Mouse (Mus musculus) spleen, postnatal 10 days (tissue): ENCODE measurements around the gene Gm28374.

Experiments used
- DNase-seq, 2 experiments: peaks; one replicate each; pipeline ENCODE4 v3.0.0; 2021 to 2022; ENCODE audit warnings: low spot score in 2 of 2

Gene Gm28374

GRCm38 (mm10) chr19:6082156-6082555, at the start of gene Gm28374:
Gene Gm28374 (minus strand): TSS chr19:6082256.
- DNase-seq, result no peak

GRCm38 (mm10) chr19:6130414-6131128, 48.5 kb upstream of the Gm28374 start:
- peak in 1 of 2 experiments; percentile 22 for DNase-seq

DNA sequence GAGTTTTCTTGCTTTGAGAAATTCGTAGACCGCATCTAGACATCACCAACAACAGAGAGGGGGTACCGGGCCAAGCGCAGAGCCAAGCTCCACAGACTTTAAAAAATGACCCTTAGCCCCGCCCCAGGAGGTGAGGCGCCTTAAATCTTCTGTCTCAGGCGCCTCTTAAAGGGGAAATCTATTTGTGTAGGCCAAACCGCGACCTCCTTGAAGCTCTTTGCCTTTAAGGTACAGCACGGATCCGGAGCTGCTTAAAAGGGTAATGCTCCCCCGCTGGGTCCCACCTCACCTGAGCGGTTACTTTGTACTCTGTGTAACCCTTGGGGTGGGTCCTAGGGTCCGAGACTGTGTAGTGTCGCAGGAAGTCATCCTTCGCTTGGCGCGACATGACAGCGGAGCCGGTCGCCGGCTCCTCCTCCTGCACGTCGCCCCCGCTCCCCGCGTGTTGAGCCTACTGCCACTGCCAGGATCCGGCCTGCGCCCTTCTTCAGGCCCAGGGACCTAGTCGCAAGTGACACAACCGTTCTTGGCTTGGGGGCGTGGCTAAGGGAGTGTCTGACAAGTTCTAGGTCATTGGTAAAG, 45.8 kb upstream of the Gm28374 start, which contains the start of gene Snx15:
Gene Snx15, minus strand, starts transcription at position 545 of the 582 bp plus-strand sequence.
- DNase-seq, result peak; percentile 95 to 98

DNA sequence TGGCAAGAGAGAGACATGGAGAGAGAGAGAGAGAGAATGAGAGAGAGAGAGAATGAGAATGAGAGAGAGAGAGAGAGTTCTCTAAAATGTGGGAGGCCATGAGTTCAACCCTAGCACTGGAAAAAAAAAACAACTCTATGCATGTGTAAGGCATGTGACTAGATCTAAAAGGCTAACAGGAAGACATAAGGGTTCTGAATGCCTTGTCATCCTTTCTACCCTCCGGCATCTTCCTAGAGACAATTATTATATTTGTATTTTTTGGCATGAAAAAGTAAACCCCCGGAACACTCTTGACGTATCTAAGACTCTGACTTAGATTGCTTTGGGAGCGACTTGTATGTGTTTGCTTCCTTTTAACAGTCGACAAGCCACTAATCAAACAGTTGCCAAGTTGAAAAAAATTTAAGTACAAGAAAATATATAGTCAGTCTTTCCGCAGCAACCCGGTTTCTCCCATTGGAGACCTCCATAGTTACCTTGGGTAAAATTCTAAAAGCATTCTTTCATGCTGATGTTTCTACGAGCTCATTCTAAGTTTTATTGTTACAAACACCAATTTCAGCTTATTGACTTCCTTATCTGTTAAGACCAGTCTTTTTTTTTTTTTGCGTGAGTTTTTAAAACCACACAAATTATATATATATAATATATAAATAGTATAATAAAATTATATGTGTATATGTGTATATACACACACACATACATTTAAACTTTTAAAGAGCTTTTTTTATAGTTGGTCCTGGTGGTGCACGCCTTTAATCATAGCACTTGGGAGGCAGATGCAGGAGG, 44.9 kb upstream of the Gm28374 start:
- no peak for DNase-seq

- peak; percentile 77 to 83 for DNase-seq
Measured at GRCm38 (mm10) chr19:6126289-6126688, 44.2 kb upstream of the Gm28374 start.

DNA sequence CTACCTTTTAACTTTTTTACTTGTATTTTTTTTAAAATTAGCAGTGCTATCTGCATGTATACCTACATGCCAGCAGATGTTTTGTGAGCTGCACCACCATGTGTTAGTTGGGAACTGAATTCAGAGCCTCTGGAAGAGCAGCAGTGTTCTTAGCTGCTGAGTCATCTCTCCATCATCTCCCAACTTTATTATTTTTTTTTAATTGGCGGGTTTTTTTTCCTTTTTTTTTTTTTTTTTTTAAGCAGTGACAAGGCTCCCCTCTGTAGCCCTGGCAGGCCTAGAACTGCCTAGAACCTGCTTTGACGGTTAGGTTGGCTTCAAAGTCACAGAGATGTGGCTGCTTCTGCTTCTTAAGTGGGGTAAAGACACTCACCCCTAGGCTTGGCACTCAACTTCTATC, 42.8 kb upstream of the Gm28374 start:
- DNase-seq, result no peak

GRCm38 (mm10) chr19:6123330-6123729, 41.3 kb upstream of the Gm28374 start:
- DNase-seq, result no peak

DNA sequence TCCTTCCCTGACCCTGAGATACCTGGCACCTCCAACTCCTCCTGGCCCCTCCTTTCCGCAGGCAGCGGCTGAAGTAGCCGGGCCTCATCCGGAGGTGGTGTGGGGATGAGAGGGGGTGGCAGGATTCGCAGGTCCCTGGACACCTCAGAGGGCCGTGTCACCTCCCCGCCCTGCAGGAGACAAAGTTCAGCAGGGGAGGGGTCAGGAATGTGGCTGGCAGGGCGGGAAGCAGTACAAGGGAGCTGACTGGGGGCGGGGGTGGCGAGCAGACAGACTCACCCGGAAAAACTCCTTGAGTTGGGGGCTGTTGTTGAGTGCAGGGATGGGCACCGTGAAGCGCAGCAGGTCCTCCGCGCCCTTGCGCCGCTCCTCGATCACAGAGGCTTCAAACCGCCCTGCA, 39.7 kb upstream of the Gm28374 start:
- DNase-seq, result no peak

DNA sequence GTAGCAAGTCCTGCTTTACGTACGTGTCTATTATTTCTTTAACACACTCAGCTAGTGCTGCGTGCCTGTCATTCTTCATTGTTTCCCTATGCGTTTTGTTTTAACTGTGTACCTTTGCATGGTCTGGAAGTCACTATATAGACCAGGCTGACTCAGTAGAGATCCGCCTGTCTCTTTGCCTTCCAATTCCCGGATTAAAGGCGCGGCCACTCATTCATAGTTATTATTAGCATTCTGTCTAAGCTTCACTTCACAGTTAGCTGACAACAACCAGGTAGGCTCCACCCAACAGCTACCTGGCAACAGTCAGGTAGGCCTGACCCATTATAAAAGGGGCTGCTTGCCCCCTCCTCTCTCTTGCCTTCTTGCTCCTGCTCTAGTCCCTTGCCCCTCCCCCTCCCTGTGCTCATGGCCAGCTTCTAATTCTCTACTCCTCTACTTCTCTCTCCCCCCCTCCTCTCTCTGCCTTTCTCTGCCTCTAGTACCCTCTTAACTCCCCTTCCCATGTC, 36.7 kb upstream of the Gm28374 start:
- no peak for DNase-seq

DNA sequence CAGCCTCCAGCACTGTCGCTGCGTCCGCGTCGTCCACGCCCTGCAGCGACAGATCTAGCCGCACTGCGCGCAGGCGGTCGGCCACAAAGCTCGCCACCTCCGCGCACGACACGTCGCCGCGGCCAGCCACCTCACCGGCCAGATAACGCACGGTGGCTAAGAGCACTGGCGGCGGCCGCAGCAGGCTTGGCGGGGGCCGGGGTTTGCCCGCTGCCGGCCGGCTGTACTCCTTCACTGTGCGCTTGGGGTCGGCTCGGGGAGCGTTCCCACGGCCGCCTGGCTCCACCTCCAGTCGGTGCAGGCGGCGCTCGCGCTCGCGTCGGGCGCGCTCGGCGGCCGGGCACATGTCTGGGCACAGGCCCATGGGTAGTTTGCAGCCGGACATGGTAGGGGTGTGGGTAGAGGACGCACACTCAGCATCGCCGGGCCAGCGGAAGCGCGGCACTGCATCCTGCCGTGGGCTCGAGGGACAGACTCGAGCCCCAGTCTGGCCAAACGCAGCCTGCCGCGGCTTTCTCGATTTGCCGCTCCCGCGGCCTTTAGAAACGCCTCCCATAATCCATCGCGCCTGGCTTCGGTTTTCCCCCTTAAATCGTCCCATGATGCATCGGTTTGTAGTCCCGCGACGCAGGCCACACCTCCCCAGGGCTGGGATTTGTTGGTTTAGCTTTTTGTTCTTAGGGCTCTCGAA, 36.1 kb upstream of the Gm28374 start, which contains the start of gene Sac3d1:
Gene Sac3d1, minus strand, starts transcription at position 665 of the 691 bp plus-strand sequence.
- peak; percentile 86 to 93 for DNase-seq

- DNase-seq, result peak in 1 of 2 experiments; percentile 17
Measured at GRCm38 (mm10) chr19:6117346-6117985, 35.4 kb upstream of the Gm28374 start.

DNA sequence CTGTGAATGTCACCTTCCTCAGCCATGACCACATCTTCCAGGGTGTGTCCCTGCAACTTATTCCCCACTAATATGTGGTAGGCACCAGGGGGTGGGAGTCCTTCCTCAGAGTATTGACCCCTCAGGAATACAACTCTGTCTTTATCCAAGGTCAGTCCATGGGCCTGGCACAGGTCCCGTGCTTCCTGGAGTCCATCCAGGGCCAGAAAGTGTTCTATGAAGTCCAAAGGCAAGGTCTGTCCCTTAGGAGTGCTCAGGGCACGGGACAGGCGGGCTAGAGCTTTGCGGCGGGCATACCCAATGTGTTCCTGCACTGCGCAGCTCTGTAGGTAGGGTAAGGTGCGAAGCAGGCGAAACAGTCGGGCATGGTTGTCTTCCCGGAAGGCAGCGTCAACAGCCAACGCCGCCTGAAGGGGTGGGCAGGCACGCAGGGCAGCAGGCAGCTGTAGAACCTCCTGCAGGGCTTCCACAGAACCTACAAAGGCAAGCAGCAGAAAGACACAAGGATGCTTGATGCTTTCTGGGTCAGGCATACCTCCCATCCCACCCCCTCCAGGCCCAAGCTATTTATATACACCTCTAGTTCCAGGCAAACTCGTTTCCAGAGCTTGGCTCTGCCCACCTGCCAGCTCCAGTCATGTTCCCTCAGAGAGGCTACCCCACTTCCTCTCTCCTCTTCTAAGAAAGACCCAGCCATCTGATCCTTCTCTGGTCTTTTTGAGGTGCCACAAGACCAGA, 34.2 kb upstream of the Gm28374 start:
- peak in 1 of 2 experiments; percentile 15 for DNase-seq

- DNase-seq, result no peak
Measured at GRCm38 (mm10) chr19:6113116-6113515, 31.1 kb upstream of the Gm28374 start.

GRCm38 (mm10) chr19:6105586-6105985, 23.5 kb upstream of the Gm28374 start, which contains the start of gene Naaladl1:
Gene Naaladl1 (plus strand): TSS chr19:6105782.
- DNase-seq, result no peak

DNA sequence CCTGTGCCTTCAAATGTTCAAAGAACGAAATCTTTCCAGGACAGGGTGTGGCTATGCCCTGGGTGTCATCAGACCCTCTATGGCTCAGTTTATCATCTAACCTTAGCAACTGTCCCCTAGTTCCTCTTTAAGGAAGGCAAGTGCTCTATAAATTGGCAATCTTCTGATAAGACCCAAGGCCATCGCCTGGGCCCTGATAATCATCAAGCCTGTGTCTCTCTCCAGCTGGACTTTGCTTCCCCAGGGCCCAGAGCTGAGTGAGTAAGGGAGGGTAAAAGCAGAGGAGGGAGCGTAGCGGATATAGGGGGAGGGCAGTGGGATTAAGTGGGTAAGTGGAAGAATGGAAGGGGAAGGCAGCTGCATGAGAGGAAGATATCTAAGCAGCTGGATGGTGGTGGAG, 22.4 kb upstream of the Gm28374 start:
- no peak for DNase-seq

DNA sequence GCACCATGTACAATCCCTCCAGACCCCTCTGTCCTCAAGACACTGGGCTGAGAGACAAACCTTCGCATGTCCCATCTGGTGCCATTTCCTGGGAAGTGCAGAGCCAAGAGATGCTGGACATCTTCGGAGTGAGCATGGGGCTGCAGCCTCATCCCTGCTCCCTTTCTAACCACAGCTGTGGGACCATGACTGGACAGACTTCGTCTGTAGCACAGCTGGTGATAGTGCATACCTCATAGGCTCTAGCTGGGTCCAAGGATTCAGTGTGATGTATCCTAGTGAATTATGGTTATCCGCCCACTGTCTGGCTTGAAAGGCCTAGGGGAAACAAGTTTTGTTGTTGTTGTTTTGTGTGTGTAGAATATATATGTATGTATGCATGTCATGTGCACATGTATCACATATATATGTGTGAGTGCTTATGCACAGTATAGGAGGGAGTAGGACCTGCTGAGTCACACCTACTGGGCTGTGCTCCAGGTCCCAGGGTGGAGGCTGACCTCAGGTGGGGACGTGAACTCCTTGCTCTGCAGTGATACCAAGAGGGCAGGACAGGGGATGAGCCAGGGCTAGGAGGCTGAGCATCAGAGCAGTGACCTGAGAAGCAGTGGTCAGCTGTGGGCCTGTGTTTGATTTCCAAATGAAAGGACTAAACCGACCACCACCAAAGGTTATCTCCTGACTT, 20.3 kb upstream of the Gm28374 start:
- peak; percentile 78 to 86 for DNase-seq

GRCm38 (mm10) chr19:6101186-6101585, 19.1 kb upstream of the Gm28374 start:
- DNase-seq, result no peak

DNA sequence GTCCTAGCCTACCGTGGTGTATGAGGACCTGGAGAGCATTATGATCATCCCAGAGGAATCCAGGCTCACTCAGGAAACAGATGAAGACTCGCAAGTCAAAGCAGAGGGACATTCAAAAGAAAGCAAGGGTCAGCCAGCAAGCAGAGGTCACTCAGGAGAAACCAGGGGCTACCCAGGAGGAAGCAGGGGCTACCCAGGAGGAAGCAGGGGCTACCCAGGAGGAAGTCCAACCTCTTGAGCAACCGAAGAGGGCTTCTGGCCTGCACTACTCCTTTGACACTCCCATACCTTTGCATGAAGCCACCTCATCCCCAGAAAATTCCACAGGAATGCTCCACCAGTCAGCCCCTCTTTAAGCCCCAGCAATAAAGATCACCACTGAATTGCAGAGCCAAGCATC, 15.8 kb upstream of the Gm28374 start:
- no peak for DNase-seq

- DNase-seq, result no peak
Measured at GRCm38 (mm10) chr19:6094119-6094518, 12.1 kb upstream of the Gm28374 start, which contains the start of gene AC131692.1. Gene AC131692.1 (plus strand): TSS chr19:6094419.

DNA sequence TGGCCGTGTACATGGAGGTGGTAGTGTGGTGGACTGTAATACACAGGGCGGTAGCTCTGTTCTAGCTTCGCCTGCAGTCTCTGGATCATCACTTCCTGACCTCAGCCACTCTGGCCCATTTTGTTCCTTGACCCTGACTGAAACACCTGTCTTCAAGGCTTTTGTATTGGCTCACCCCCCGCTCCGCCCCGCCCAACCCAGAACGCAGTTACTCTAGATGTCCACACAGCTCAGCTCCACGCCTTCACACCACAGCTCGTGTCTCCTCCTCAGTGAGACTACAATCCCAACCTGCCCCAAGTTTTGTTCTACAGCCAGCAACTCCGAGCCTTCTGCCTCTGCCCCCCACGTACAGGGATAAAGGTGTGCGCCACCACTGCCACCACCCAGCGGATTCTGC, 6.8 kb upstream of the Gm28374 start:
- DNase-seq, result no peak
